Mouse (Mus musculus): Measurements from ENCODE around the gene Rnf169. TPM values are rescaled to one million over a fixed set of nuclear protein-coding genes. Genes with fewer than 3 reads are reported as not detected.

The Rnf169 gene
- polyA plus RNA-seq, 1 experiment from 2014 or later: 5.6 TPM

- no peak overlapping the region for H3K4me2 ChIP-seq (replicated peaks)
- H3K36me3 ChIP-seq: peaks cover 70% of the 10 kb centered on the region
- H3K4me1 ChIP-seq: no peaks in the 10 kb centered on the region
- no peaks in the 10 kb centered on the region for H3K9me3 ChIP-seq (replicated peaks)
- no peak for ATAC-seq (ENCODE audit: insufficient number of reproducible peaks, low FRiP score, low TSS enrichment, low read depth)
- H3K9ac ChIP-seq: no peak overlapping the region
- WGBS: 98% methylated on average over 3 of the region's 3 CpGs
- H3K27me3 ChIP-seq: no peaks in the 10 kb centered on the region
- H3K4me3 ChIP-seq (replicated peaks): no peak overlapping the region
- H3K27ac ChIP-seq (replicated peaks): no peak overlapping the region
Observed at GRCm38 (mm10) chr7:99944520-99944919, 35.7 kb downstream of the Rnf169 start.

- no peaks in the 10 kb centered on the region for H3K4me1 ChIP-seq
- ATAC-seq (ENCODE audit: insufficient number of reproducible peaks, low FRiP score, low TSS enrichment, low read depth): no peak
- no peaks in the 10 kb centered on the region for H3K27me3 ChIP-seq
- WGBS: 100% methylated on average over 1 of the region's 1 CpGs
- no peak overlapping the region for H3K9ac ChIP-seq
- H3K4me2 ChIP-seq (replicated peaks): no peak overlapping the region
- H3K4me3 ChIP-seq (replicated peaks): no peak overlapping the region
- peaks cover 62% of the 10 kb centered on the region for H3K36me3 ChIP-seq
- H3K27ac ChIP-seq (replicated peaks): no peak overlapping the region
- no peaks in the 10 kb centered on the region for H3K9me3 ChIP-seq (replicated peaks)
Observed at GRCm38 (mm10) chr7:99940669-99941068, 39.6 kb downstream of the Rnf169 start.

GRCm38 (mm10) chr7:99935758-99936157 lies 44.5 kb downstream of the Rnf169 start:
- ATAC-seq (ENCODE audit: insufficient number of reproducible peaks, low FRiP score, low TSS enrichment, low read depth): no peak
- H3K9me3 ChIP-seq (replicated peaks): no peaks in the 10 kb centered on the region
- H3K27ac ChIP-seq (replicated peaks): no peak overlapping the region
- peaks cover 53% of the 10 kb centered on the region for H3K36me3 ChIP-seq
- 78% methylated on average over 1 of the region's 1 CpGs for WGBS
- no peak overlapping the region for H3K4me2 ChIP-seq (replicated peaks)
- no peaks in the 10 kb centered on the region for H3K27me3 ChIP-seq
- H3K9ac ChIP-seq: no peak overlapping the region
- H3K4me1 ChIP-seq: no peaks in the 10 kb centered on the region
- H3K4me3 ChIP-seq (replicated peaks): no peak overlapping the region

GRCm38 (mm10) chr7:99926916-99927714 lies 53.1 kb downstream of the Rnf169 start:
- no peaks in the 10 kb centered on the region for H3K27me3 ChIP-seq
- H3K4me1 ChIP-seq: no peaks in the 10 kb centered on the region
- H3K9me3 ChIP-seq (replicated peaks): no peaks in the 10 kb centered on the region
- H3K4me2 ChIP-seq (replicated peaks): no peak overlapping the region
- H3K4me3 ChIP-seq (replicated peaks): no peak overlapping the region
- no peak overlapping the region for H3K9ac ChIP-seq
- no peak for ATAC-seq (ENCODE audit: insufficient number of reproducible peaks, low FRiP score, low TSS enrichment, low read depth)
- peaks cover 62% of the 10 kb centered on the region for H3K36me3 ChIP-seq
- no peak overlapping the region for H3K27ac ChIP-seq (replicated peaks)
- 73% methylated on average over 10 of the region's 10 CpGs for WGBS

GRCm38 (mm10) chr7:99920416-99920815 lies 59.8 kb downstream of the Rnf169 start:
- 77% methylated on average over 2 of the region's 2 CpGs for WGBS
- H3K27ac ChIP-seq (replicated peaks): no peak overlapping the region
- no peak overlapping the region for H3K4me2 ChIP-seq (replicated peaks)
- peaks cover 40% of the 10 kb centered on the region for H3K36me3 ChIP-seq
- no peak overlapping the region for H3K4me3 ChIP-seq (replicated peaks)
- H3K4me1 ChIP-seq: peaks cover 16% of the 10 kb centered on the region
- H3K9me3 ChIP-seq (replicated peaks): no peaks in the 10 kb centered on the region
- peaks cover 22% of the 10 kb centered on the region for H3K27me3 ChIP-seq
- no peak overlapping the region for H3K9ac ChIP-seq
- no peak for ATAC-seq (ENCODE audit: insufficient number of reproducible peaks, low FRiP score, low TSS enrichment, low read depth)

GRCm38 (mm10) chr7:99919971-99920370 lies 60.3 kb downstream of the Rnf169 start:
- 89% methylated on average over 6 of the region's 6 CpGs for WGBS
- H3K4me2 ChIP-seq (replicated peaks): no peak overlapping the region
- peaks cover 16% of the 10 kb centered on the region for H3K4me1 ChIP-seq
- no peak overlapping the region for H3K4me3 ChIP-seq (replicated peaks)
- ATAC-seq (ENCODE audit: insufficient number of reproducible peaks, low FRiP score, low TSS enrichment, low read depth): no peak
- H3K9me3 ChIP-seq (replicated peaks): no peaks in the 10 kb centered on the region
- no peak overlapping the region for H3K27ac ChIP-seq (replicated peaks)
- H3K27me3 ChIP-seq: peaks cover 22% of the 10 kb centered on the region
- peaks cover 36% of the 10 kb centered on the region for H3K36me3 ChIP-seq
- no peak overlapping the region for H3K9ac ChIP-seq

- Histone ChIP-seq H3K27me3 (peaks cover 22% of the 10 kb centered on the region), H3K27ac (replicated peaks) (no peak overlapping the region), H3K4me1 (peaks cover 16% of the 10 kb centered on the region), H3K4me2 (replicated peaks) (no peak overlapping the region), H3K9me3 (replicated peaks) (no peaks in the 10 kb centered on the region), H3K9ac (no peak overlapping the region), H3K4me3 (replicated peaks) (no peak overlapping the region), H3K36me3 (peaks cover 27% of the 10 kb centered on the region)
- WGBS: 89% methylated on average over 2 of the region's 2 CpGs
- no peak for ATAC-seq (ENCODE audit: insufficient number of reproducible peaks, low FRiP score, low TSS enrichment, low read depth)
Observed at GRCm38 (mm10) chr7:99919164-99919563, 61.1 kb downstream of the Rnf169 start.

GRCm38 (mm10) chr7:99917320-99917844 lies 62.9 kb downstream of the Rnf169 start:
- peaks cover 21% of the 10 kb centered on the region for H3K4me1 ChIP-seq
- H3K9ac ChIP-seq: peak overlapping the region; percentile 31; the same call in 1 of the 2 replicates
- WGBS: 1% methylated on average over 36 of the region's 36 CpGs
- H3K4me2 ChIP-seq (replicated peaks): peak overlapping the region; percentile 82
- H3K9me3 ChIP-seq (replicated peaks): no peaks in the 10 kb centered on the region
- ATAC-seq (ENCODE audit: insufficient number of reproducible peaks, low FRiP score, low TSS enrichment, low read depth): peak; percentile 39; the same call in 1 of the 2 replicates
- peak overlapping the region; percentile 39 for H3K4me3 ChIP-seq (replicated peaks)
- H3K27ac ChIP-seq (replicated peaks): no peak overlapping the region
- peaks cover 14% of the 10 kb centered on the region for H3K36me3 ChIP-seq
- peaks cover 22% of the 10 kb centered on the region for H3K27me3 ChIP-seq

GRCm38 (mm10) chr7:99916741-99917319 lies 63.4 kb downstream of the Rnf169 start:
- peak overlapping the region; percentile 39 for H3K4me3 ChIP-seq (replicated peaks)
- WGBS: 5% methylated on average over 22 of the region's 22 CpGs
- H3K27ac ChIP-seq (replicated peaks): no peak overlapping the region
- H3K36me3 ChIP-seq: peaks cover 11% of the 10 kb centered on the region
- ATAC-seq (ENCODE audit: insufficient number of reproducible peaks, low FRiP score, low TSS enrichment, low read depth): peak; percentile 52; the same call in 1 of the 2 replicates
- peak overlapping the region; percentile 31; the same call in 1 of the 2 replicates for H3K9ac ChIP-seq
- no peaks in the 10 kb centered on the region for H3K9me3 ChIP-seq (replicated peaks)
- peaks cover 21% of the 10 kb centered on the region for H3K4me1 ChIP-seq
- H3K27me3 ChIP-seq: peaks cover 22% of the 10 kb centered on the region
- H3K4me2 ChIP-seq (replicated peaks): peak overlapping the region; percentile 82

- 78% methylated on average over 2 of the region's 2 CpGs for WGBS
- H3K4me2 ChIP-seq (replicated peaks): no peak overlapping the region
- H3K27ac ChIP-seq (replicated peaks): no peak overlapping the region
- H3K27me3 ChIP-seq: peaks cover 22% of the 10 kb centered on the region
- ATAC-seq (ENCODE audit: insufficient number of reproducible peaks, low FRiP score, low TSS enrichment, low read depth): no peak
- H3K36me3 ChIP-seq: peaks cover 4% of the 10 kb centered on the region; the same call in 1 of the 2 replicates
- peaks cover 21% of the 10 kb centered on the region for H3K4me1 ChIP-seq
- H3K9ac ChIP-seq: no peak overlapping the region
- no peak overlapping the region for H3K4me3 ChIP-seq (replicated peaks)
- no peaks in the 10 kb centered on the region for H3K9me3 ChIP-seq (replicated peaks)
Observed at GRCm38 (mm10) chr7:99915511-99915910, 64.7 kb downstream of the Rnf169 start.

- no peak overlapping the region for H3K9ac ChIP-seq
- no peak overlapping the region for H3K27ac ChIP-seq (replicated peaks)
- ATAC-seq (ENCODE audit: insufficient number of reproducible peaks, low FRiP score, low TSS enrichment, low read depth): no peak
- H3K27me3 ChIP-seq: peaks cover 21% of the 10 kb centered on the region
- 81% methylated on average over 10 of the region's 10 CpGs for WGBS
- peaks cover 21% of the 10 kb centered on the region for H3K4me1 ChIP-seq
- no peaks in the 10 kb centered on the region for H3K9me3 ChIP-seq (replicated peaks)
- H3K36me3 ChIP-seq: peaks cover under 1% of the 10 kb centered on the region; the same call in 1 of the 2 replicates
- H3K4me2 ChIP-seq (replicated peaks): no peak overlapping the region
- H3K4me3 ChIP-seq (replicated peaks): no peak overlapping the region
Observed at GRCm38 (mm10) chr7:99914316-99914715, 65.9 kb downstream of the Rnf169 start.

All from embryonic facial prominence, embryonic 15.5 days (tissue).